Mouse (Mus musculus) pancreas, adult 10 weeks (tissue): Measurements from ENCODE around the gene Slc39a10. TPM values are rescaled to one million over a fixed set of nuclear protein-coding genes. Genes with fewer than 3 reads are reported as not detected.

ENCODE experiments used
- polyA plus RNA-seq: library from polyadenylated mRNA; stranded (reverse); fragments of 350-450 nt; fragmentation: Illumina TruSeq; extraction: RNeasy Lipid Tissue Mini Kit (QIAGEN cat#74804); gene quantifications from one replicate; pipeline ENCODE4 v1.2.3, GENCODE M21; 2015; ENCODE audit warnings: low read depth, low replicate concordance; ENCODE audit not compliant: insufficient read depth

The Slc39a10 gene
- polyA plus RNA-seq: 3.3 TPM

GRCm38 (mm10) chr1:46892752-46893151 lies at the start of gene Slc39a10:
Gene Slc39a10, minus strand, starts transcription at chr1:46892852.

